ENCODE assay signal across 28 mouse cellular contexts in the genomic region with DNA sequence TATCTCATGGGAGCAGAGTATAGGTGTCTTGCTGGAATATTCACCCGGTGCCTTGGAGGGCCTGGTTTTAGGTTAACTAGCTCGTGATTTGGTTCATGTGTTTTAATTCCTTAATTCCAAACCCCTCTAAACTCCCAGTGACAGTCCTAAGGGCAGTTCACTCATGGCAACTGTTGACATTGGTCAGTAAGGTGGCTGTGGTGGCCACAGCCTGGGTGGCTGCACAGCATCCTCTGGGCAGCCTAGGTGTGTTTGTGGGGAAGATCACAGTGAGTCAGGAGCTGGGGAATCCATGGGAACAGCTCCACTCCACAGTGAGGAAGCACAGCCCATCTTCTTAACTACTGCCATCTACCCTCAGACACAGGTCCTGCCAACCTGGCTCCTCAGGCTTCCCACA. TPM values are rescaled to one million over a fixed set of nuclear protein-coding genes. Genes with fewer than 3 reads are reported as not detected.
DNase-seq lines count a peak whose midpoint lies in the region; ATAC-seq lines count a peak whose summit lies in the region.
"Had no signal": no experiment of that assay in that cellular context is flagged by ENCODE, and none has a peak within 500 bp of the region (broad histone marks: within the 10 kb centered on the region; RNA-seq: fewer than 3 reads in every experiment).

No protein-coding gene starts in this region.

- H3K4me3 ChIP-seq in kidney, embryonic 16.5 days (ENCODE audit: low read length), result no peak overlapping the region
- H3K4me3 ChIP-seq: embryonic facial prominence, embryonic 10.5 days; embryonic facial prominence, embryonic 12.5 days; forebrain, embryonic 13.5 days; forebrain, embryonic 15.5 days had no signal

- H3K4me1 ChIP-seq in kidney, embryonic 16.5 days (ENCODE audit: insufficient read depth, low read length), result 0 out of 2 replicates have a peak, but pooled peaks cover 2% of the 10 kb centered on the region
- H3K4me1 ChIP-seq: embryonic facial prominence, embryonic 10.5 days; embryonic facial prominence, embryonic 12.5 days; forebrain, embryonic 13.5 days; forebrain, embryonic 15.5 days had no signal

- ATAC-seq in kidney, embryonic 16.5 days (ENCODE audit: low FRiP score, low TSS enrichment), result peak; percentile 74; the same call in 1 of the 2 replicates
- ATAC-seq: activated CD4-positive, CD25-positive, alpha-beta regulatory T cell, adult 4 months; CD4-positive, CD25-positive, alpha-beta regulatory T cell, adult 4 months; forebrain, embryonic 13.5 days; forebrain, embryonic 15.5 days; Patski had no signal

- no peaks in the 10 kb centered on the region for H3K9me3 ChIP-seq in kidney, embryonic 16.5 days (ENCODE audit: low read length)
- H3K9me3 ChIP-seq: embryonic facial prominence, embryonic 10.5 days; embryonic facial prominence, embryonic 12.5 days; forebrain, embryonic 13.5 days; forebrain, embryonic 15.5 days had no signal

- H3K36me3 ChIP-seq in kidney, embryonic 16.5 days (ENCODE audit: insufficient read depth, low read length), result no peaks in the 10 kb centered on the region
- H3K36me3 ChIP-seq: embryonic facial prominence, embryonic 12.5 days; forebrain, embryonic 15.5 days; G1E had no signal

- 83% methylated on average over 2 of the region's 2 CpGs for WGBS in kidney, embryonic 16.5 days

- no peak overlapping the region for H3K4me2 ChIP-seq in kidney, embryonic 16.5 days (replicated peaks; ENCODE audit: low read depth, low read length)
- H3K4me2 ChIP-seq: embryonic facial prominence, embryonic 12.5 days; forebrain, embryonic 13.5 days; forebrain, embryonic 15.5 days had no signal

- no peak overlapping the region for H3K27ac ChIP-seq in kidney, embryonic 16.5 days (ENCODE audit: low read length)
- H3K27ac ChIP-seq: embryonic facial prominence, embryonic 10.5 days; embryonic facial prominence, embryonic 12.5 days; forebrain, embryonic 13.5 days; forebrain, embryonic 15.5 days had no signal

- H3K27me3 ChIP-seq in kidney, embryonic 16.5 days (ENCODE audit: insufficient read depth, low read length), result no peaks in the 10 kb centered on the region
- H3K27me3 ChIP-seq: embryonic facial prominence, embryonic 12.5 days; forebrain, embryonic 13.5 days; forebrain, embryonic 15.5 days; Patski had no signal

- peak; percentile 37 for DNase-seq in heart, adult 11 months
- no peak for DNase-seq in heart, postnatal 4 days
- DNase-seq in kidney, adult 9 months, result peak; percentile 13
- DNase-seq in kidney, postnatal 4 days, result no peak
- DNase-seq in kidney, postnatal 10 days, result no peak
- DNase-seq: adrenal gland, adult 8-10 months; adrenal gland, postnatal 14 days; adrenal gland, postnatal 36 days; B cell, adult 2 months; cerebellum, adult 11-12 months; cerebellum, adult 2 months; cerebellum, adult 9-10 months; cerebellum, postnatal 10 days; cerebellum, postnatal 25 days had no signal

- H3K9ac ChIP-seq in kidney, embryonic 16.5 days (replicated peaks; ENCODE audit: low read length), result no peak overlapping the region
- H3K9ac ChIP-seq: embryonic facial prominence, embryonic 12.5 days; forebrain, embryonic 13.5 days; forebrain, embryonic 15.5 days had no signal

RNA-seq across cellular contexts. Expression of gene Gm6408, which starts 35.1 kb away (rescaled TPM):
- total RNA-seq in heart, postnatal 4 days (2021), result not detected
- not detected in 2 replicates for polyA plus RNA-seq in kidney, embryonic 16.5 days (2015; fragmentation: Nextera tagmentation; extraction: Ambion mirVana)
- total RNA-seq: adrenal gland, adult 18-20 months; adrenal gland, adult 8-10 months; adrenal gland, postnatal 14 days; adrenal gland, postnatal 36 days; CH12.LX; G1E had no signal
- polyA plus RNA-seq: activated CD4-positive, CD25-positive, alpha-beta regulatory T cell, adult 4 months; CD4-positive, CD25-positive, alpha-beta regulatory T cell, adult 4 months; embryonic facial prominence, embryonic 10.5 days; embryonic facial prominence, embryonic 12.5 days; embryonic facial prominence, embryonic 14.5 days; forebrain, embryonic 11.5 days; forebrain, embryonic 13.5 days; forebrain, embryonic 15.5 days; G1E; Patski had no signal

RNA-seq across cellular contexts. Expression of gene Gm6370, which starts 44.5 kb away (rescaled TPM):
- total RNA-seq in heart, postnatal 4 days (2021), result not detected
- not detected in 2 replicates for polyA plus RNA-seq in kidney, embryonic 16.5 days (2015; fragmentation: Nextera tagmentation; extraction: Ambion mirVana)
- total RNA-seq: adrenal gland, adult 18-20 months; adrenal gland, adult 8-10 months; adrenal gland, postnatal 14 days; adrenal gland, postnatal 36 days; CH12.LX; G1E had no signal
- polyA plus RNA-seq: activated CD4-positive, CD25-positive, alpha-beta regulatory T cell, adult 4 months; CD4-positive, CD25-positive, alpha-beta regulatory T cell, adult 4 months; cerebellum, adult 2 months; cortical plate, adult 2 months; embryonic facial prominence, embryonic 10.5 days; embryonic facial prominence, embryonic 12.5 days; embryonic facial prominence, embryonic 14.5 days; forebrain, embryonic 11.5 days; forebrain, embryonic 13.5 days; forebrain, embryonic 15.5 days; G1E; Patski had no signal

RNA-seq across cellular contexts. Expression of gene 4930449I24Rik, which starts 55.6 kb away (rescaled TPM):
- total RNA-seq in heart, postnatal 4 days (2021), result not detected
- not detected in 2 replicates for polyA plus RNA-seq in kidney, embryonic 16.5 days (2015; fragmentation: Nextera tagmentation; extraction: Ambion mirVana)
- total RNA-seq: adrenal gland, adult 18-20 months; adrenal gland, adult 8-10 months; adrenal gland, postnatal 14 days; adrenal gland, postnatal 36 days; CH12.LX; G1E had no signal
- polyA plus RNA-seq: activated CD4-positive, CD25-positive, alpha-beta regulatory T cell, adult 4 months; CD4-positive, CD25-positive, alpha-beta regulatory T cell, adult 4 months; cerebellum, adult 2 months; cortical plate, adult 2 months; embryonic facial prominence, embryonic 10.5 days; embryonic facial prominence, embryonic 12.5 days; embryonic facial prominence, embryonic 14.5 days; forebrain, embryonic 11.5 days; forebrain, embryonic 13.5 days; forebrain, embryonic 15.5 days; G1E; Patski had no signal

Comparison
In these comparisons a context has a peak if more than half of its experiments do, and no peak if none do; other contexts are left out.
1. DNase-seq: peak in heart, adult 11 months (single experiment) and kidney, adult 9 months (single experiment); none in heart, postnatal 4 days (single experiment), kidney, postnatal 4 days (0 of 2) and kidney, postnatal 10 days (single experiment).